Mouse (Mus musculus) T-helper 1 cell (primary cell): ENCODE results near the gene Kctd7.

Experiments
- in situ Hi-C: fragments of 300-600 bp; cut with MboI, MseI; formaldehyde crosslinking; loops from one replicate; pipeline ENCODE4 v1.15.1; 2025; ENCODE audit warnings: high pct_unique_total_duplicates

The Kctd7 gene

DNA sequence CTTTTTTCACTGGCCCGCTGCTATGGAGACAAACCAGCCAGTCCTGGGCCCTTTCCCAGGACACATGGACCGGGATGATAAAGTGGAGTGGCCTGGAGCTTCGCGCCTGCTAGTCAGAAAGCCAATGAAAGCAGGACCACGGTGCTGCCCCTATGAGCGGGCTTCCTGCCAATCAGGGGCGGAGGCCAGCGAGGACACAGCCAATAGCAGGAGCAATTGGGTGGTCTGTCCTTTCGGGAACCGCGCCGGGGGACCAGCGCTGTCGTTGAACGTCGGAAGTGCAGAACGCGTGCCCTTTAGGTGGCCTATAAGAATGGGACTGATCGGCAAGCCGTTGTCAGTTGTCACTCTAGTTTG lies 706 bp upstream of the Kctd7 start:
- in situ Hi-C loops, result no loop called here

DNA sequence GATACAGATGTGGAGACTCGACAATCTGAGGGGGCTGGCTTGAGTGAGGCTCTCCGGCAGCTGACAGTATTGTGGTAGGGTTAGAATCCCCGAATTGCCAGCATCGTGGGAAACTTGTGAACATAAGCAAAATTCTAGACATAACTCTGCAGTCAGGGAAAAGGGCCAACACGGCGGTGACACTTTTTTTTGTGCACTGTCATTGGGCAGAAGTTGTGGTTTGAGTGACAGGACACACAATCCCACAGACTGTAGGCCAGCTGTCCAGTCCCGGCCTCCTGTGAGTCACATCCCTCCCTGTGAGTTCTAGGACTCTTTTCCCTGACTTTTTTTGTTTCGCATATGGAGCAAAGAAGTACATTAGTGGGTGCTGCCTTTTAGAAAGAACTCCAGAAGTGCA lies 1.3 kb downstream of the Kctd7 start:
- in situ Hi-C loops, result no loop called here

DNA sequence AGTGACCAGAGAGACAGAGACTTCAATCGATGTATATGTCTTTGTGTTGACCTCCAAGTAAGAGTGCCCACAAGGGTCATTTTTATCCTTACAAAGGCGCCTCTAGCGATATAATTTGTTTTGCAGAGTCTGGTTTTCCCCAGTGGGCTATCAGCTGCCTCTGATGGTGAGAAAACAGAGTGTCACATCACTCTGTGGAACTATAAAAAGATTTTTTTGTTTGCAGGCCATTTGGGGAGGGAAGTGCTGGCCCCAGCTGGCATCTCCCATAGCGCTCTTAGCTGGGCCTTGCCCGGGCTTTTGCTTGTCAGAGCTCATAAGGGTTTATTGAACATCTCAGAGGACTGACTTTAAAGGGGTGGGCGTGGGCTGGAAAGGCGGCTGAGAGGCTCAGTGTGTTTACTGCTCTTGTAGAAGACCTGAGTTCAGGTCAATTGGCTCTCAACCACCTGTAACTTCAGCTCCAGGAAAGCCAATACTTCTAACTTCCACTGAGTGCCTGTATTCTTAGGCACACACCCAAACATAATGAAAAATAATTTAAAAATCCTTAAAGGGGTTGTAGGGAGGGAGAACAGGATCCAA lies 5.2 kb downstream of the Kctd7 start:
- in situ Hi-C loops, result loop anchor here (10.0 kb wide), 1 partner anchor 705 kb away; no protein-coding TSS in a partner anchor

DNA sequence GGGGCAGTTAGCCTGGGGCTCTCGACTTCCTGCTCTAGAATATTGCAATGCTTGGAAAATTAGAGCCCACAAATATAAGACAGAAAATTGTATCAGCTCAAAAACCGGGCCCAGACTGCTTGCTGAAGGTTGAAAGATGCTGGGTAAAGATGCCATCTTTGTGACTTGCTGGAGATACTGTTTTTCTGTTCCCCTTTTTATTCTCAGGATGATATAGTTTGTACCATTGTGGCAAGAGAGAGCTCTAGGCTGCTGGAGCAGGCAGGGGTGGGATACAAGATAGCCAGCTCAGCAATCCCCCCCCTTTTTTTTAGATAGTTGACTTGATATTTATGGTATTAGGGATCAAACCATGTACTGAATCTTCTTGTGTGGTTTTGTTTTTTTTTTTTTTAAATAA lies 9.6 kb downstream of the Kctd7 start:
- in situ Hi-C loops, result loop anchor here (10.0 kb wide), 1 partner anchor 701 kb away; no protein-coding TSS in a partner anchor

DNA sequence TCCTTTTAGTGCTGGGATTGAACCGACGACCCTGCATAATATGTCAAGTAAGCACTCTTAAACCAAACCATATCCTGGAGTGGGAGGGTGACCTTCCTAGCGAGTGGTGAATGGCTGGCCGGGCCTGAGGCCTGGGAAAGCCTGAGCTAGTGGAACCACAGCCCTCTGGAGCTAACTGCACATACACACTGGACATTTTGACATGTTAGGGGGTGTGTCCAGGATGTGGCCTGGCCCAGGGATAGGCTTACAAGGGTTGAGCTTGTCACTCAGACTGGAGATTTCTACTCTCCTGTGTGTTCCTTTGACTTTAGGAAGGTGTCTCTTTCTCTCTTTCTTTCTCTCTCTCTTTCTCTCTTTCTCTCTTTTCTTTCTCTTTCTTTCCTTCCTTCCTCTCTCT lies 13.9 kb downstream of the Kctd7 start:
- in situ Hi-C loops, result loop anchor here (10.0 kb wide), 1 partner anchor 696 kb away; no protein-coding TSS in a partner anchor

DNA sequence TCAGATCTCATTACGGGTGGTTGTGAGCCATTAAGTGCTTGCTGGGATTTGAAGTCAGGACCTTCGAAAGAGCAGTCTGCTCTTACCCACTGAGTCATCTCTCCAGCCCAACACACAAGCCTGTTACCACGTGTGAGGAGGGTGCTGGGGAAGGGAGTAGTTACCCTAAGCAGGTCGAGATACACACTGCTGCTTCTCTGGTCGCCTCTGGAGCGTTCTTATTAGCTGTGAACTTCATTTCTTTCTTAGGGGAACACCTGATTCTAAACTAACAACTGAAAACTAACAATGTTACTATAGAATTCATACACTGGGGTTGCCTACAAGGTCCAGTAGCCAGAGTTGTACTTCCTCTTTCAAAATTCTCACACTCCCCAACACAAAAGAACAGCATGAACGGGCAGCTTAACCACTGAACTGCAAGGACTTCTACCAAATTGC lies 15.1 kb downstream of the Kctd7 start:
- in situ Hi-C loops, result loop anchor here (10.0 kb wide), 1 partner anchor 695 kb away; no protein-coding TSS in a partner anchor

DNA sequence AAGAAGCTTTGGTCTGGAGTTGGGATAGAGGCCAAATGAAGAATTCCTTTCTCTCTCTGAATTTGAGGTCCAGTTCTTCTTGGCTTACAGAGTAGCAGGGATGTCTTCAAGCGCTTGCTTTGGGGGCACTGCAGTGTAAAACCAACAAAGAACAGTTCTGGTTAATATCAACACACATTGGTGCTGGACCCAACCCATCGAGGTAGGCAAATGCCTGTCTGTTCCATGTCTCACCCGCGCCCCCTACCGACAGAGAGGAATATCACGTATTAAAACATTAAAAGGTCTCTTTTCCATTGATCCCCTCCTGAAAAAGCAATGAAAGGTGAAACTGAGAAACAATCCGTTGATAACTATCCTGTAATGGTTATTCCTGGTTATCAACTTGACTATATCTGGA lies 19.0 kb downstream of the Kctd7 start:
- in situ Hi-C loops, result no loop called here

DNA sequence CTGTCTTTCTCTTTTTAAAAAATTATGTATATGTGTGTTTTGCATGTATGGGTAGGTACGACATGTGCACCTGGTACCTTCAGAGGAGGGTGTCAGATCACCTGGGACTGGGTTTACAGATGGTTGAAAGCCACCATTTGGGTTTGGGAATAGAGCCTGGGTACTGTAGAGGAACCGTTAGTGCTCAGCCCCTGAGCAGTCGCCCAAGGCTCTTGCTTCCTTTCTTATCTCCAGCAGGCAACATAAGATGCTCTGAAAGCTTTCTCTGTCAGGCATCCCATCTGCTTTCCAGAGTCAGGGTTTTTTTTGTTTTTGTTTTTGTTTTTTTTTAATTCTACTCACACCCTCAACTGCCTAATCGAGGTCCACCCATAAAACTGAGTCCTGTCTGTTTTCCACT lies 20.6 kb downstream of the Kctd7 start:
- in situ Hi-C loops, result no loop called here

DNA sequence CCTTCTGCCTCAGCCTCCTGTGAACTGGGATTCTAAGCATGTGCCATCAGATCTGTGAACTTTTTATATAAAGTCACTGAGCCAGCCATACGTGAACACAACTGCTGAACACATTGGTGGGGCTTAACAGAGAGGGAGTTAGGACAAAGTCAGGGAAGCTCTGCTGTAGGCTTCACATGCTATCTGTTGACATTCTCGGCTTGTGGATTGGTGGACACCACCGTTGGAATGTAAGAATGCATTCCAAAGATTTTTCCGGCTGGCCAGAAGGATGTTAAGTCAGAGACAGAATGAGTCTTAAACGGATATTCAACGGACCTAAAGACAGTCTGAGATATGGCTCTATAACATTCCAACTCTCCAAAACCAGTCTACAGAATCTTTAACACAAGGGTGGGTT lies 24.4 kb downstream of the Kctd7 start:
- in situ Hi-C loops, result no loop called here

DNA sequence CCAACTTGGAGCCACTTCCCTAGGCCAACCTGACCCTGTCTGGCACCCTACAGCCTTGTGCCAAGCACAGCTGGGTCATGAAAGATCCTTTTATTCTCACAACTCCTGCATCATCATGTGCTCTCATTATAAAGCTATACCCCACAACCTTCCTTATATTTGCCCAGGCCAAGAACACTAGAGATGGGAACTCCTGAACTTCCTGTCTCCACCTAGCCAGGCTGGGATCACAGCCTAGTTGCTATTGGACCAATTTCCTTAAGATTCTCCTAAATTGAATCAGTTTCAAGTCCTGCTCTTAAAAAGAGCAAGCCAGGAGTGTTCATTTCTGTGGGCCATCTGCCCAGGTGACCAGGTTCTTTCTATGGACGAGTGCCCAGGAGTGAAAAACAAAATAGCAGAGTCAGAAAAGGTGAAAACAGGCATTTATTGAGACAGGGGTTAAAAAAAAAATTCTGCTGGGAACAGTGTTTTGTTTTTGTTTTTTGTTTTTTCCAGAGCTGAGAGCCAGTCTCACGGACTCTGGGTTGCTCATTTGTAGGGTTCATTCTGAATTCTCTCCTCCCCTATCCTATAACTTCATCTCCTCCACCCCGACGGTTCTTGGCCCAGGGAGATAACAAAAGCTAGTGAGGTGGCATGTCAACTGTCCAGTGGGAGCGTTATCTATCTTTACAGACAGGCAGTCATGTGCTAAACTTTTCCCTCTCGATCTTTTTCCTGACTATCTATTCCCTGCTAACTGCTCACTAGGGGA lies 26.2 kb downstream of the Kctd7 start:
- in situ Hi-C loops, result no loop called here

DNA sequence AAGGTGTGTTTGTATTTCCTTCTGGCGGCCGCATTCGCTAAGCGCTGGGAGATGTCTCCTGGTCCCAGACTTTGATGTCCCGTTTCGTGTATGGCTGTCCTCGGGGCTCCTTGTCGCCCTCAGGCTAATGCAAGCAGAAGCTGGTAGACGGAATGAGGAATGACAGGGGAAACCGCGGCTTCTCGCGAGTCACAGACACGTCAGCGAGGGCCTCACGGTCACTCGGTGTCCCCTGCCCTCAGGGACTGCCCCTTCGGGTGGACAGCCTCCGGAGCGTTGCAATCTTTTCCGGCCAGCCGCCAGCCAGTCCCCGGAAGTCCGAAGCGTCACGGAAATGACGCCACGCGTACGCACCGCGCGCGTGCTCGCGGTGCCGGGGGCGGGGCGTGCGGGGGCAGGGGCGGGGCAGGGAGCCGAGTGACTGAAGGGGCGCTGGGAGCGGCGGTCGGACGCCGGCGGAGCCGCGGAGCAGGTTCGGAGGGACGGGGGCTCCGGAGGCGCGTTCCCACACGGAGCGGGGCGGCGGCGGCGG lies 26.8 kb downstream of the Kctd7 start, which contains the start of gene Rabgef1:
Rabgef1 (plus strand) TSS at position 376 of the 532 bp plus-strand sequence.
- in situ Hi-C loops, result no loop called here

DNA sequence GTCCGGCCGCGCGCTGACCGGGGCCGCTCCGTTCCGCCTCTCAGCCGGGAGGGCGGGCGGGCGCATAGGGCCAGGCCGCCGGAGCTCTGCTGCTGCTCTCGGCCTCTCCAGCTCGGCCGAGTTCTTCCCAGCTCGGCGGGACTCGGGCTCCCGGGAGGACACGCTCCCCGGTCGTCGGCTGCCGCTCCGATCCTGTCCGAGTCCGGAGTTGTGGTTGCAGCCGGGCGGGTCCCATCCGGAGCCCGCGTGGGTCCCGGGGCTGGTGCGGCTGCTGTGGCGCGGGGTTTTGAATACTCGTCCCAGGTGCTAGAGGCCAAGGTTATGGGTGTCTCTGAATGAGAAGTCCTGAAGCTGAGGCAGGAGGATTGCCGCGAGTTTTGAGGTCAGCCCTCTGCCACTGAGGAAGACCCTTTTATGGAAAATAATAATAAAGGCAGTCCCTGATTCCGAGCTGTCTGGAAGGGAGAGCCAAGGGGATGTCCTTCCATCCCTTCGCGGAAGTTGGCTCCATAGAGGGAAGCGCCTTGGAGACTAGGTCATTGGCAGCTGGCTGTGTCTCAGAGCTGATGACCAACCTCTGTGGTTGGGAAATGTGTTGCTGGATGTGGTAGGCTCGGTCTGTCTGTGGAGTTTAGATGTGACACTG lies 27.4 kb downstream of the Kctd7 start:
- in situ Hi-C loops, result no loop called here

DNA sequence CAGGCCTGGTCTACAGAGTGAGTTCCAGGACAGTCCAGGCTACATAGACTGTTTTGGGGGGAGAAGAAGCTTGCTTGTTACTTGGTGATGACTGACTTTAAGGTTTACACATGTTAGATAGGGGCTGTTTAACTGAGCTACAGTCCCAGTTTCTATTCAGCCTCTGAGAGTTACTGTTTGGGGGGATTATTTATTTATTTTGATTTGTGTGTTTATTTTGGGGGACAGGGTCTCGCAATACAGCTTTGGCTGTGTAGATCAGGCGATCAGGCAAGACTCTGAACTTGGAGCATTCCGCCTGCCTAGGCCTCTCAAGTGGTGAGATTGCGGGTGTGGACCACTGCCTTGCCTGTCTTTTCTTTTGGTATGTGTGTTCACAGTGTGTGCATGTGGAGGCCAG lies 28.4 kb downstream of the Kctd7 start:
- in situ Hi-C loops, result no loop called here

DNA sequence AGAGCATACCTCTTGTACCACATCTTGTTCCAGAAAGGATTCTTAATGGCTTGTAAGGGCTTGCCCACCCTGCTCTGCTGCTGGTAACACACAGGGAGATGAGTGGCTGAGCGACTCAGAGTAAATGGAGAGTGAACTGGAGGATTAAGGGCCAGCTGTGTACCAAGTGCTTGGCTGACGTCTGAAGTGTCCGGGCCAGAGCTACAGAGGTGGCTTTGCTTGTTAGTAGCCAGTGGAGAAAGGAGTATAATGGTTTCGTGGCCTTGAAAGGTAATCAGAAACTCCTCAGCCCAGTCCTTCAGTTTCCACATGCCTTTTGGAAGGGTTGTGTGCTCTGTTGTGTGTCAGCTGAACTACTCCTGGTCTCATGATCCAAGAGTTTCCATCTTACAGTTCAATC lies 33.2 kb downstream of the Kctd7 start:
- in situ Hi-C loops, result loop anchor here (25.0 kb wide), 1 partner anchor 791 kb away; no protein-coding TSS in a partner anchor

DNA sequence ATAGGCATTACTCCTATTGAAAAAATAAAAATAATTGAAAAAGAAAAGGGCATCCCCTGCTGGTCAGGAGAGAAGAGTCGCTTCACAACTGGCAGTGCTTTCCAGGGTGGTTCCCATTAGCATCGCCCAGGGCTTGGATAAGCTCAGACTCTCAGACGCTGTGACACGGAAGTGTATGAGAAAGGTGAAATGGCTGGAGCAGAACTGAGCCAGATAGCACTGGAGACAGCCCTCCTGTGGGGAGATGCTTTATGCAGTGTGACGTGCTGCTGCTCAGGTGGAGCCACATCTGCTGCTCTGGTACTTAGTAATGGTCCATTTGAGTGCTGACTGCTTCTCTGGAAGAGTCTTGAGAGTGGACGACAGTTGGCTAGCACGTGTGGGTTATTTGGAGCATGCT lies 35.7 kb downstream of the Kctd7 start:
- in situ Hi-C loops, result loop anchor here (25.0 kb wide), 1 partner anchor 793 kb away; no protein-coding TSS in a partner anchor

DNA sequence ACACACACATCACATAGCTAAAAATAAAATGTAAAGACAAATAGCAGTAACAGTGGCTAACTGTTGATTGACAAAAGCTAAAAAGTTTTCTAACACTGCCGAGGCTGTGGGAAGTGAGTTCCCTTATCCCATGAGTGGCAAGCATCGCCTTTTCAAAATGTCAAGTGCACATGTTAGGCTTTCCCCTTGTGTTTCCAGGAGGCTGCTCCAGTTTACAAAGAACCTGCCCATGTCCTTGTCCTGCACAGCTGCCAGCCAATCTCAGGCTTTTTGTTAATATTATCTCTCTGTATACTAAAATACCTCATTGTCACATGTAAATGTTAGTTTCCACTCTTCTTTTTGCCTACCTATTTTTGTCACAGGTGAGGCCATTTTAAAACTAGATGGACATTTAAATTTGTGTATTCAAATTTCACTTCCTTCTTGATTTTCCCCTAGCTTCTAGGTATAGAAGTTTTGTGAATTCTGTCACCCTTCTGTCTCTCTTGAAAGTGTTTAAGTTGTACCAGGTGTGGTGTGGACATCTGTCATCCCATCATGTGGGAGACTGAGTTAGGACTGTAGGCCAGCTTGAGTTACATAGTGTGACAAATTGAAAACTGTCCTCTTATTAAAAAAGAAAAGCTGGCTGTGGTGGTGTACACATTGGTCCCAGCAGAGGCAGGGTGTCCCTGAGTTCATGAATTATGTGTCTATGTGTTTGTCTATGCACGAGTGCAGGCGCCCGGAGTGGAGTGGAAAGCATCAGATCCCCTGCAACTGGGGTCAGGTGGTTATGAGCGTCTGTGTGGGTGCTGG lies 37.3 kb downstream of the Kctd7 start:
- in situ Hi-C loops, result loop anchor here (25.0 kb wide), 1 partner anchor 795 kb away; no protein-coding TSS in a partner anchor

DNA sequence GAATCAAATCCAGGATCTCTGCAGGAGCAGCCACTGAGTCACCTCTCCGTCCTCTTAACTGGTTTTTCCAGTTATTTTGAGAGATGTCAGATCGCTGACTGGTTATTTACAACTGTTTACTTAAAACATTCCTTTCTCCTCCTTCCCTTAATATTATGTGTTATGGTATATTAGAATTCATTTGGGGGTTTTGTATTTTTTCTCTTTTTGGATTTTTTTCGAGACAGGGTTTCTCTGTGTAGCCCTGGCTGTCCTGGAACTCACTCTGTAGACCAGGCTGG lies 37.8 kb downstream of the Kctd7 start:
- in situ Hi-C loops, result loop anchor here (25.0 kb wide), 1 partner anchor 795 kb away; no protein-coding TSS in a partner anchor

DNA sequence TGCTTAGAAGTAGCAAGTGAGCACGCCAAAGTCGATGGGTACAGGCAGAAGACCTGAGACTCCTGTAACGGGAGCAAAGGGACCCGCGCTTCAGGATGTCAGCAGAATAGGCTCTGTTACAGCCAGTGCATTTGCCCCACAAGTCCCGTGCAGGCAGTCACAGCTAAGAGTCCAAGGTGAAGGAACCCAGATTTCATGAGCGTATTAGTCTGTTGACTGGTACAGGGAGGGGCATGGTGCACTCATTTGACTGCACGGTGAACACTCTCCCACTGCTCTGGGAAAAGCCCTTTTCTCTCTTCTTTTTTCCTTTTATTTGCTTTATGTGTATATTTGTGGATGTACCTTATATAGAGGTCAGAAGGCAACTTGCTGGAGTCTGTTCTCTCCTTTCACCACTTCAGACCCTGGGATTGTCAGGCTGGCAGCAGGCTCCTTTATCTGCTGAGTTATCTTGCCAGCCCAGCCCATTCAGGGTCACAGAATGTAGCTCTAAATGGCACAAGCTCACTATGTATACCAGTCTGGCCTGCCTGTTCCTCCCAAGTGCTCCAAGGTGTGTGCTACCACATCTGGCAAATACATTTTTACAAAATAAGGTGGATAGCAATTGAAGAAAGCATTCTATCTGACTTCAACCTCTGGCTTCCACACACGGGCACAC lies 39.7 kb downstream of the Kctd7 start:
- in situ Hi-C loops, result loop anchor here (25.0 kb wide), 1 partner anchor 797 kb away; no protein-coding TSS in a partner anchor

DNA sequence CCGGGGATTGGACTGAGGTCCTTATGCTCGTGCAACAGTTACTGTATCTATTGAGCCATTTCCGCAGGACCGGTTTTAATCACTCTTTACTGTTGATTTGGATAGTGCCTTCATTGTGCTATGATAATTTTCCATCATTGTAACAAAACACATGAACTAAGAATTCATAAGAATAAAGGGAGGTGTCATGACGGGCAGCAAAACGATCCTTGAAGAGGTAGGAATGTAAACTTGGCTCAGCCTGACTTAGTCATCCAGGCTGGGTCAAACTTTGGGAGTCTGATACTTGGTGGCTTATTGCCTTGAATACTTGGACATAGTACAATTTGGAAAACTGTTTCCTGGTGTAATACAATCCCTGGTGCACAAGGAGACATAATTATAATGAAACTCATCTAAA lies 40.7 kb downstream of the Kctd7 start:
- in situ Hi-C loops, result loop anchor here (25.0 kb wide), 1 partner anchor 798 kb away; no protein-coding TSS in a partner anchor

DNA sequence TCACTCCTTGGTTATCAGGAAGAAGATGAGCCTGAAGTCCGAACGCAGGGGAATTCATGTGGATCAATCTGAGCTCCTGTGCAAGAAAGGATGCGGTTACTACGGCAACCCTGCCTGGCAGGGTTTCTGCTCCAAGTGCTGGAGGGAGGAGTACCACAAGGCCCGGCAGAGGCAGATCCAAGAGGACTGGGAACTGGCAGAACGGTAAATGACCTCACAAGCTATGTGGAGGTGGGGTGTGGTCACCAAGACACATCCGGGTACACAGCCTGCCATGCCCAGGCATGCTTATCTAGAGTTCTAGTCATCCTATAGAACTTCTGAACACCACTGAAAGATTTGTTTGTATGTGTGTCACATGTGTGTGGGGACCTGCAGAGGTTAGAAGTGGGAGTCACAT lies 42.7 kb downstream of the Kctd7 start:
- in situ Hi-C loops, result loop anchor here (25.0 kb wide), 1 partner anchor 800 kb away; no protein-coding TSS in a partner anchor

DNA sequence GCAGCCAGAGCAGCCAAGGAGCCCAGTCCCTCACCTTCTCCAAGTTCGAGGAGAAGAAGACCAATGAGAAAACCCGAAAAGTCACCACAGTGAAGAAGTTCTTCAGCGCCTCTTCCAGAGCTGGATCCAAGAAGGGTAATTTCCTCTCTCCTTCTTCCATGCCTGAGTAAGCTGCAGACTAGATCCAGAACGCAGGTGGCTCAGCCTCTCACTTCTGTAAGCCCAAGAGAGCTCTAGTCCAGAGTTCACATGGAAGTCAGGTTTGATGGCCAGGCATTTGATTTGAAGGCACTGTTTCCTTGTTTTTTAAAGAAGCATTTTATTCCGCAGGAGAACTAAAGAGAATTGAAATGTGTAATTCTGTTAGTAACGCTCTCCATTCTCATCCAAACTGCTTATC lies 46.2 kb downstream of the Kctd7 start:
- in situ Hi-C loops, result loop anchor here (25.0 kb wide), 1 partner anchor 804 kb away; no protein-coding TSS in a partner anchor
